Mouse (Mus musculus): ENCODE data around the gene Gdf3. TPM values are rescaled to one million over a fixed set of nuclear protein-coding genes. Genes with fewer than 3 reads are reported as not detected.

Gene Gdf3
- polyA plus RNA-seq, 2 experiments: 1.5 to 2.2 TPM

GRCm38 (mm10) chr6:122598436-122598835, 11.5 kb downstream of the Gdf3 start:
- H3K4me1 ChIP-seq (replicated peaks; ENCODE audit: control insufficient read depth in 2 of 2, insufficient read depth in 2 of 2, low read length in 1 of 2): peaks cover 0 to 4% of the 10 kb centered on the region in 2 experiments; a peak in 2 of 4 replicates
- ATAC-seq (ENCODE audit: insufficient read depth): no peak
- H3K9ac ChIP-seq (replicated peaks): no peak overlapping the region
- TF ChIP-seq CTCF (IDR thresholded peaks at IDR 0.05; ENCODE audit: low read depth) (no peak), EP300 (IDR thresholded peaks at IDR 0.05; ENCODE audit: low read depth) (no peak)
- H3K27me3 ChIP-seq (ENCODE audit: control insufficient read depth, insufficient read depth, low read length): no peaks in the 10 kb centered on the region
- H3K4me2 ChIP-seq (ENCODE audit: low read depth): no peak overlapping the region
- WGBS (ENCODE audit: insufficient replicate concordance): 72% methylated on average over 6 of the region's 6 CpGs
- no peaks in the 10 kb centered on the region for H3K9me3 ChIP-seq (ENCODE audit: control insufficient read depth, low read length)
- H3K36me3 ChIP-seq (replicated peaks; ENCODE audit: control insufficient read depth, insufficient read depth, low read depth): no peaks in the 10 kb centered on the region
- DNase-seq (ENCODE audit: low read depth in 3 of 3, low spot score in 3 of 3): no peak
- no peak overlapping the region for H3K27ac ChIP-seq
- no peak overlapping the region for H3K4me3 ChIP-seq (ENCODE audit: insufficient read depth in 1 of 2, low read depth in 2 of 2, low read length in 2 of 2)

DNA sequence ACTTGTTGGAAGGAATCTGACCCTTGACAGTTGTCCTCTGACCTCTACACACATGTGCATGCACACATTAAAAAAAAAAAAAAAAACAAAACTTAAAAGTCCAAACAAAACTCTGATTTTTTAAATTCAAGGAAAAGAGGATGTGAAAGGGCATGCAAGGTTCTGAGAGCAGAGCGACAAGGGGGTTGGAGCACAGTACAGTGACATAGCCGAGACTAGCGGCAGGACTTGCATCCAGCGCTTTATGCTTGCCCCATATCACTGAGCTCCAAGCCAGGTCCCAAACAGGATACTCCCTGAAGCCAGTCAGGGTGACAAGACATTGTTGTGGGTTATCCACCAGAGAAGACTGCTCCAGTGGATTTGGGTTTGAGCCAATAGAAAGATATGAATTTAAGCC, 11.9 kb downstream of the Gdf3 start:
- no peak overlapping the region for H3K27ac ChIP-seq
- no peaks in the 10 kb centered on the region for H3K9me3 ChIP-seq (ENCODE audit: control insufficient read depth, low read length)
- no peaks in the 10 kb centered on the region for H3K36me3 ChIP-seq (replicated peaks; ENCODE audit: control insufficient read depth, insufficient read depth, low read depth)
- no peak for ATAC-seq (ENCODE audit: insufficient read depth)
- H3K4me3 ChIP-seq (ENCODE audit: insufficient read depth in 1 of 2, low read depth in 2 of 2, low read length in 2 of 2): no peak overlapping the region
- H3K4me2 ChIP-seq (ENCODE audit: low read depth): no peak overlapping the region
- H3K27me3 ChIP-seq (ENCODE audit: control insufficient read depth, insufficient read depth, low read length): no peaks in the 10 kb centered on the region
- no peak overlapping the region for H3K9ac ChIP-seq (replicated peaks)
- 83% methylated on average over 4 of the region's 4 CpGs for WGBS (ENCODE audit: insufficient replicate concordance)
- DNase-seq (ENCODE audit: low read depth in 3 of 3, low spot score in 3 of 3): no peak
- peaks cover 0 to 3% of the 10 kb centered on the region in 2 experiments; a peak in 2 of 4 replicates for H3K4me1 ChIP-seq (replicated peaks; ENCODE audit: control insufficient read depth in 2 of 2, insufficient read depth in 2 of 2, low read length in 1 of 2)
- TF ChIP-seq CTCF (IDR thresholded peaks at IDR 0.05; ENCODE audit: low read depth) (no peak), EP300 (IDR thresholded peaks at IDR 0.05; ENCODE audit: low read depth) (no peak)

DNA sequence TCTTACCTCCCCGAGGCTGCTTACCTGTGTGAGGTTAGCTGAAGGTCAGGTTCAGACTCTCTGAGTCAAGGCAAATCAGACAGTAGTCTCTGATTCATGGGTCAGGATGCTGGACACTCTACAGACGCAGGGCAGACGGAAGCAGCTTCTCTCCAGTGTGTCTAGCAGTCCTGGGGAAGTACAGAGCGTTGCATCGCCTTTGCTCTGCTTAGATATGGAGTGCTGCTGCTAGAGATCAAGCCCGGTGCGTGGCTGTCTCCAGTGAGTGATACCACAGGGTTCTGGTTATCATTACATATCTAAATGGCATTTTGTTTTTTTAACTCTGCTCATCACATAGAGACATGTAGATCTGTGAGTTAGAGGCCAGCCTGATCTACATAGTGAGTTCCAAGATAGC, 13.3 kb downstream of the Gdf3 start:
- H3K27me3 ChIP-seq (ENCODE audit: control insufficient read depth, insufficient read depth, low read length): no peaks in the 10 kb centered on the region
- H3K4me2 ChIP-seq (ENCODE audit: low read depth): no peak overlapping the region
- no peak for ATAC-seq (ENCODE audit: insufficient read depth)
- TF ChIP-seq CTCF (IDR thresholded peaks at IDR 0.05; ENCODE audit: low read depth) (no peak), EP300 (IDR thresholded peaks at IDR 0.05; ENCODE audit: low read depth) (no peak)
- H3K36me3 ChIP-seq (replicated peaks; ENCODE audit: control insufficient read depth, insufficient read depth, low read depth): no peaks in the 10 kb centered on the region
- no peaks in the 10 kb centered on the region for H3K9me3 ChIP-seq (ENCODE audit: control insufficient read depth, low read length)
- no peak overlapping the region for H3K27ac ChIP-seq
- DNase-seq (ENCODE audit: low read depth in 3 of 3, low spot score in 3 of 3): no peak
- H3K9ac ChIP-seq (replicated peaks): no peak overlapping the region
- WGBS (ENCODE audit: insufficient replicate concordance): 57% methylated on average over 7 of the region's 7 CpGs
- H3K4me1 ChIP-seq (replicated peaks; ENCODE audit: control insufficient read depth in 2 of 2, insufficient read depth in 2 of 2, low read length in 1 of 2): peaks cover 0 to 2% of the 10 kb centered on the region in 2 experiments; a peak in 1 of 4 replicates
- no peak overlapping the region for H3K4me3 ChIP-seq (ENCODE audit: insufficient read depth in 1 of 2, low read depth in 2 of 2, low read length in 2 of 2)

DNA sequence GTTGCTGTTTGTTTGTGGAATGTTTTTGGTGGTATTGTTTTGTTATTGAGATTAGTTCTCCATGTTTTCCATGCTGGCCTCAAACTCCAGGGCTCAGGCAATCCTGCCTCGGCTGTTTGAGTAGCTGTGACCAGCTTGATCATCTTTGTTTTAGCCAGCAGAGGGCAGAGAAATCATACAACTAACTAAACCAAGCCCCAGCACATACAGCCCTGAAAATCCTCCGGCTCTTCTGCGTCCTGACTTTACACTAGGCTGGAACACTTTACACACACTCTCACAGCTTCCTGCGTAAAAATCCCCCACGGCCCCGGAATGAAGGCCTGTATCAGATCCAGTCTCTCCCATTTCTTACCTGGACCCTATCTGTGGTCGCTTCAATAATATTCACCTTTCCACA, 14.2 kb downstream of the Gdf3 start:
- no peaks in the 10 kb centered on the region for H3K9me3 ChIP-seq (ENCODE audit: control insufficient read depth, low read length)
- H3K27me3 ChIP-seq (ENCODE audit: control insufficient read depth, insufficient read depth, low read length): no peaks in the 10 kb centered on the region
- H3K9ac ChIP-seq (replicated peaks): no peak overlapping the region
- no peaks in the 10 kb centered on the region for H3K36me3 ChIP-seq (replicated peaks; ENCODE audit: control insufficient read depth, insufficient read depth, low read depth)
- H3K4me3 ChIP-seq (ENCODE audit: insufficient read depth in 1 of 2, low read depth in 2 of 2, low read length in 2 of 2): no peak overlapping the region
- DNase-seq (ENCODE audit: low read depth in 3 of 3, low spot score in 3 of 3): no peak
- WGBS (ENCODE audit: insufficient replicate concordance): 45% methylated on average over 7 of the region's 7 CpGs
- peak; percentile 27 for TF ChIP-seq CTCF (IDR thresholded peaks at IDR 0.05; ENCODE audit: low read depth)
- no peak for TF ChIP-seq EP300 (IDR thresholded peaks at IDR 0.05; ENCODE audit: low read depth)
- no peak overlapping the region for H3K4me2 ChIP-seq (ENCODE audit: low read depth)
- no peak overlapping the region for H3K27ac ChIP-seq
- peaks cover 0 to 2% of the 10 kb centered on the region in 2 experiments; a peak in 1 of 4 replicates for H3K4me1 ChIP-seq (replicated peaks; ENCODE audit: control insufficient read depth in 2 of 2, insufficient read depth in 2 of 2, low read length in 1 of 2)
- ATAC-seq (ENCODE audit: insufficient read depth): no peak

DNA sequence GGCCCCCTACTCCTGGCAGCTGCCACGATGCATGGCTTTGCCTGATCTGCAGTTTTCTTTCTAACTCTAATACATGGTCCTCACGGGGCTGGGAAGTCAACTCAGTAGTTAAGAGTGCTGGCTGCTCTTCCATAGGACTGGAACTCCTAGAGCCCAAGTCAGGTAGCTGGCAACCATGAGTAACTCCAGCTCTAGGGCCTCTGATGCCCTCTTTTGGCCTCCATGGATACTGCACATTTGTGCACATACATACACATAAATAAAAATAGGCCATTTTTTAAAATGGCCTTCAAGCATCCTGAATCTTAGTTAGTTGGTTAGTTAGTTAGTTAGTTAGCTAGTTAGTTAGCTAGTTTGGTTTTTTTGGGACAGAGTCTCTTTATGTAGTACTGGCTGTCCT, 17.0 kb downstream of the Gdf3 start:
- H3K4me2 ChIP-seq (ENCODE audit: low read depth): no peak overlapping the region
- ATAC-seq (ENCODE audit: insufficient read depth) (no peak), DNase-seq (ENCODE audit: low read depth in 3 of 3, low spot score in 3 of 3) (no peak)
- H3K27me3 ChIP-seq (ENCODE audit: control insufficient read depth, insufficient read depth, low read length): no peaks in the 10 kb centered on the region
- peaks cover 0 to 2% of the 10 kb centered on the region in 2 experiments; a peak in 1 of 4 replicates for H3K4me1 ChIP-seq (replicated peaks; ENCODE audit: control insufficient read depth in 2 of 2, insufficient read depth in 2 of 2, low read length in 1 of 2)
- H3K27ac ChIP-seq: no peak overlapping the region
- H3K9me3 ChIP-seq (ENCODE audit: control insufficient read depth, low read length): no peaks in the 10 kb centered on the region
- H3K36me3 ChIP-seq (replicated peaks; ENCODE audit: control insufficient read depth, insufficient read depth, low read depth): no peaks in the 10 kb centered on the region
- H3K4me3 ChIP-seq (ENCODE audit: insufficient read depth in 1 of 2, low read depth in 2 of 2, low read length in 2 of 2): no peak overlapping the region
- TF ChIP-seq EP300 (IDR thresholded peaks at IDR 0.05; ENCODE audit: low read depth): no peak
- no peak for TF ChIP-seq CTCF (IDR thresholded peaks at IDR 0.05; ENCODE audit: low read depth)
- WGBS (ENCODE audit: insufficient replicate concordance): 73% methylated on average over 2 of the region's 2 CpGs
- no peak overlapping the region for H3K9ac ChIP-seq (replicated peaks)

Data from liver, embryonic 14.5 days (tissue).